Mouse (Mus musculus) heart, embryonic 16.5 days (tissue): Measurements from ENCODE around the gene Mras. TPM values are rescaled to one million over a fixed set of nuclear protein-coding genes. Genes with fewer than 3 reads are reported as not detected.

Source experiments
- ATAC-seq: fragments of 200-750 bp; cut with Nextera tagmentation; replicated peaks from 2 replicates; pipeline ENCODE4 v1.8.0; 2017; ENCODE audit warnings: moderate number of reproducible peaks; ENCODE audit not compliant: insufficient read depth, low FRiP score; ENCODE audit errors: extremely low read depth
- H3K27ac ChIP-seq: fragments of 300-500 bp; sonication (generic); 2 replicates; pipeline ENCODE4 v1.5.1; 2014; ENCODE audit warnings: mild to moderate bottlenecking, low read length, control low read depth, moderate library complexity
- H3K27me3 ChIP-seq: fragments of 300-500 bp; sonication (generic); 2 replicates; pipeline ENCODE4 v1.6.1; 2014; ENCODE audit warnings: low read length, mixed read lengths; ENCODE audit not compliant: control insufficient read depth, insufficient read depth
- H3K36me3 ChIP-seq: fragments of 300-500 bp; sonication (generic); 2 replicates; pipeline ENCODE4 v1.6.1; 2014; ENCODE audit not compliant: control insufficient read depth, insufficient read depth
- H3K4me1 ChIP-seq: fragments of 300-500 bp; sonication (generic); 2 replicates; pipeline ENCODE4 v1.6.1; 2014; ENCODE audit warnings: low read length, mixed read lengths; ENCODE audit not compliant: control insufficient read depth, insufficient read depth
- H3K4me2 ChIP-seq: fragments of 300-500 bp; sonication (generic); 2 replicates; pipeline ENCODE4 v1.6.1; 2014; ENCODE audit warnings: low read depth, mild to moderate bottlenecking, control low read depth, low read length
- H3K4me3 ChIP-seq: fragments of 300-500 bp; sonication (generic); 2 replicates; pipeline ENCODE4 v1.5.1; 2014; ENCODE audit warnings: mild to moderate bottlenecking, control low read depth, low read length
- H3K9ac ChIP-seq: fragments of 300-500 bp; sonication (generic); 2 replicates; pipeline ENCODE4 v1.6.1; 2014; ENCODE audit warnings: low read length, control low read depth
- H3K9me3 ChIP-seq: fragments of 300-500 bp; sonication (generic); replicated peaks from 2 replicates; pipeline ENCODE4 v1.6.1; 2016; ENCODE audit warnings: low read length; ENCODE audit not compliant: control insufficient read depth
- WGBS: fragments of 180-500 bp; shearing (Covaris S2); extraction: QIAGEN DNeasy Blood & Tissue Kit; methylation state at CpG from one replicate; pipeline ENCODE4 v1.1.7; 2014; 5-methylcytosine and 5-hydroxymethylcytosine counted together
- polyA plus RNA-seq: library from polyadenylated mRNA; unstranded; fragments of >200 nt; fragmentation: Nextera tagmentation; extraction: Ambion mirVana; gene quantifications from 2 replicates; pipeline ENCODE4 v1.2.1, GENCODE M21; 2015

Gene Mras
- polyA plus RNA-seq, 1 experiment from 2014 or later = 15.0 TPM

GRCm38 (mm10) chr9:99469681-99470273 lies 32.6 kb upstream of the Mras start:
- H3K4me1 ChIP-seq = no peaks in the 10 kb centered on the region
- WGBS = 63% methylated on average over 8 of the region's 8 CpGs
- no peak overlapping the region for H3K4me2 ChIP-seq
- ATAC-seq = no peak
- 0 out of 2 replicates have a peak, but pooled peaks cover 2% of the 10 kb centered on the region for H3K36me3 ChIP-seq
- H3K27me3 ChIP-seq = no peaks in the 10 kb centered on the region
- no peak overlapping the region for H3K9ac ChIP-seq
- no peak overlapping the region for H3K4me3 ChIP-seq
- H3K27ac ChIP-seq = no peak overlapping the region
- no peaks in the 10 kb centered on the region for H3K9me3 ChIP-seq

DNA sequence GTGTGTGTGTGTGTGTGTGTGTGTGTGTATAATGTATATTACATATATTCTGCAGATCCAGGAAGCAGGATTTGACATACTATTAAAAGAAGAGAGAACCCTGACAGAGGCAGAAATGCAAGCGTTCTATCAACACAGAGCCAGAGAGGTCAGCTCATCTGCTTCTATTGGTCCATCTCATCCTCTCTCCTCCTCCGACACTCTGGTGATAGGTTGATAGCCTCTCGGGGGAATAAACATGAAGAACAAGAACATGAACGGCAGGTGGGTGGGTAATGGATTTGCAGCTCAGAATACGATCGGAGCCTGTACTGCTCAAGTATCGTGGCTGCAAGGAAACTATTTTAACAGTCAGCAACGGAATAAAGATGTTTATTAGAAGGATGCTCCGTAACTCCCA lies 31.4 kb upstream of the Mras start:
- H3K27ac ChIP-seq = no peak overlapping the region
- WGBS = 76% methylated on average over 9 of the region's 9 CpGs
- no peak overlapping the region for H3K4me2 ChIP-seq
- no peak overlapping the region for H3K4me3 ChIP-seq
- no peaks in the 10 kb centered on the region for H3K36me3 ChIP-seq
- H3K9me3 ChIP-seq = no peaks in the 10 kb centered on the region
- no peaks in the 10 kb centered on the region for H3K27me3 ChIP-seq
- no peak for ATAC-seq
- H3K4me1 ChIP-seq = no peaks in the 10 kb centered on the region
- no peak overlapping the region for H3K9ac ChIP-seq

DNA sequence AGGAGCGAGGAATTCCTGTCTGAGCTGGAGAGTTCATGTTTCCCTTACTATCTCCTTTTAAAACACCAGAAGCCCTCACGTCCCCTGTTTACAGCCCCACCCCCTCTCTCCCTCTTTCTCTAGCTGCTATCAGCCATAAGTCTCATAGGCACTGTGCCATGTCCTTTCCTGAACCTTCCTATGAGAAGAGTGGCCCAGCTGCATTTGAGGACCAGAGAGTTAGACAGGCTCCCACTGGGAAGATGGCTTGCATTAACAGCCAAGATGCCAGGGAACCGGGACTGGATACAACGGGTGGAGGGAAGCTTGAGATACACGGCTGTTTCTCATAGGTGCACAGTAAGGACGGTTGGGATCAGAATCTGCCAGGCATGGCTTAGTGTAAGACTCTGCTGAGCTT lies 27.7 kb upstream of the Mras start:
- ATAC-seq = no peak
- H3K4me1 ChIP-seq = no peaks in the 10 kb centered on the region
- WGBS = 64% methylated on average over 6 of the region's 6 CpGs
- no peak overlapping the region for H3K4me2 ChIP-seq
- no peaks in the 10 kb centered on the region for H3K36me3 ChIP-seq
- H3K9ac ChIP-seq = no peak overlapping the region
- no peaks in the 10 kb centered on the region for H3K27me3 ChIP-seq
- H3K4me3 ChIP-seq = no peak overlapping the region
- H3K9me3 ChIP-seq = no peaks in the 10 kb centered on the region
- no peak overlapping the region for H3K27ac ChIP-seq

DNA sequence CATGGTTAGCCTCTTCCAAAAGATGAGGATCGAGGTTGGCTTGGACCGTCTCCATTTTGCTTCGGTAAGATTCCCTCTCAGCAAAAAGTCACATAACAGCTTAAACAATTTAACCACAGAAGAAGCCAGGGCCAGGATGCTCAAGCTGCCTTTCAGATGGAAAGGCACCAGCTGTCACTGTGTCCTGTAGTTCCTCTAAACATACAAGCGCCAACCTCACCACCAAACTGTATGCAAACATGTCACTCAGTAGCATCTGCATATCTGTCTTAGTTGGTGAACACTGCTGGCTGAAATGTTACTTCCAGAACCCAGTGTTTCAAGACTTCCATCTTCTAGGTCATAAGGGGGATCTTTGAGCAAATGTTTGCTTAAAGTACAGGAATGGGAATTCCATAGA lies 22.5 kb upstream of the Mras start:
- Histone ChIP-seq H3K9ac (no peak overlapping the region), H3K27me3 (no peaks in the 10 kb centered on the region), H3K27ac (no peak overlapping the region), H3K4me2 (no peak overlapping the region), H3K36me3 (no peaks in the 10 kb centered on the region), H3K4me3 (no peak overlapping the region), H3K9me3 (no peaks in the 10 kb centered on the region), H3K4me1 (no peaks in the 10 kb centered on the region)
- WGBS = 86% methylated on average over 4 of the region's 4 CpGs
- ATAC-seq = no peak

DNA sequence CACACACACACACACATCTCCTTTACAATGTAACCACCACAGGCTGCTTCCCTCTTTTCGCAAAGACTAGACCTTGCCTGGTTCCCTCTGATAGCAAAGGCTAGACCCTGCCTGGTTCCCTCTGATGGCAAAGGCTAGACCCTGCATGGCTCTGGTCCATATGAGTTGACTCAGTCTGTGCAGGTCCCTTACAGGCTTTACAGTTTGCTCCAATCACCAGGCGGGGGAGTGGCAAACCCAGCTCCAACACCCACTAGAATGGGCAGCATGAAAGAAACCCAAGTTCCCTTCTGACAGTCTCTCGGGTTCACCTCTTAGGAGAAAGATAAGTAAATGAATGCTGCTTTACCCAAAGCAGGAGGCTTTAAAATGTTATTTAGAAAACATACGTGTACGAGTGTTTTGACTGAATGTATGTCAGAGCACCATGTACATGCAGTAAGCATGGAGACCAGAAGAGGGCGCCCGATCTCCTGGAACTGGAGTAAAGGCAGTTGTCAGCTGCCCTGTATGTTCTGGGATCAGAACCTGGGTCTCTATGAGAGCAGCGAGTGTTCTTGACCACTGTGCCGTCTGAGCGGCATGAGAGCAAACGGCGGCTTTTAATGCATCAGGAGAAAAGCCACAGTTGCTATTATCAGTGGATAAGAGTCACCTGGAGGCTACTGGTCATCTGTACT lies 21.5 kb upstream of the Mras start:
- 42% methylated on average over 12 of the region's 12 CpGs for WGBS
- ATAC-seq = no peak
- H3K27ac ChIP-seq = no peak overlapping the region
- no peak overlapping the region for H3K9ac ChIP-seq
- H3K36me3 ChIP-seq = no peaks in the 10 kb centered on the region
- H3K4me2 ChIP-seq = no peak overlapping the region
- no peak overlapping the region for H3K4me3 ChIP-seq
- H3K9me3 ChIP-seq = no peaks in the 10 kb centered on the region
- H3K27me3 ChIP-seq = no peaks in the 10 kb centered on the region
- no peaks in the 10 kb centered on the region for H3K4me1 ChIP-seq

DNA sequence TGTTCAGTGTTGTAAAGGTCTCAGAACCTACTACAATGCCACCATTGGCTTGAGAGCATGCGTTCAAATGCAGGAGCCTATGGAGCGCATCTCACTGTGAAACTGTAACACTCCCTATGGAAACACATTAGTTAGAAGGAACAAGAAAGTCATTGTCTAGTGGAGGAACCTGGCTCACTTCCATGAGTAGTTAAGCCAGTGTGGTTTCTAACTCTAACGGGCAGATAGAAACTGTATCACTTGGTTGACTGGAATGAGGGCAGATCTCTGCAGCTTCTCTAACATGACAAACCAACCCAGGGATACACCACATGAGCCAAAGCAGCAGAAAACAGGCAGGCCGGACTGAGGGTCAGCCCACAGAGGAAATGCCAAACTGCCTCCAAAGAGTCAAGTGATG lies 17.0 kb upstream of the Mras start:
- peaks cover 9% of the 10 kb centered on the region; the same call in 1 of the 2 replicates for H3K27me3 ChIP-seq
- no peaks in the 10 kb centered on the region for H3K36me3 ChIP-seq
- no peaks in the 10 kb centered on the region for H3K9me3 ChIP-seq
- H3K27ac ChIP-seq = no peak overlapping the region
- no peak overlapping the region for H3K9ac ChIP-seq
- WGBS = 72% methylated on average over 4 of the region's 4 CpGs
- no peak overlapping the region for H3K4me3 ChIP-seq
- no peak overlapping the region for H3K4me2 ChIP-seq
- no peaks in the 10 kb centered on the region for H3K4me1 ChIP-seq
- ATAC-seq = no peak

DNA sequence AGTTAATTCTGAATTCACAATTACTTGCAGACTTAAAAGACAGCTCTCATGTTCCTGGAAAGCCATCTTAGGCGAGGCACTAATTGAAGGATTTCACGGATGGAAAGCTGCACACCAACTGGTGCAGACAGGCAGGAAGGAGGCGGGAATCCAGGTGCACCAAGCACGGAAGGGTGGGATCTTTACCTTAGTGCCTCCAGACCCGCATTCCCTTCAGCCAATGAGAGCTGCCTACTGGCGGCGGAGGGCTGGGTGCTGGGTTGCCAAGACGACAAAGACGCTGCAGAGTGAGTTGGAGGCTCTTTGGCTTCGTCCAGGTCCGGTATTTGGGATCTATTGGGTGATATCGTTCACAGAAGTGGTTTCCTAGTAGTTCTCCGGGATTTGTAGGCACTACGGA lies 14.0 kb upstream of the Mras start, which contains the start of gene Nme9:
Gene Nme9 (plus strand): TSS at position 315 of the 400 bp plus-strand sequence.
- WGBS = 10% methylated on average over 14 of the region's 14 CpGs
- H3K9me3 ChIP-seq = no peaks in the 10 kb centered on the region
- no peak for ATAC-seq
- H3K36me3 ChIP-seq = no peaks in the 10 kb centered on the region
- H3K9ac ChIP-seq = no peak within 1 kb of the TSS
- H3K4me3 ChIP-seq = no peak within 1 kb of the TSS
- no peak within 1 kb of the TSS for H3K27ac ChIP-seq
- peaks cover 9% of the 10 kb centered on the region; the same call in 1 of the 2 replicates for H3K27me3 ChIP-seq
- peak within 1 kb of the TSS; percentile 24; the same call in 1 of the 2 replicates for H3K4me2 ChIP-seq
- H3K4me1 ChIP-seq = no peaks in the 10 kb centered on the region

DNA sequence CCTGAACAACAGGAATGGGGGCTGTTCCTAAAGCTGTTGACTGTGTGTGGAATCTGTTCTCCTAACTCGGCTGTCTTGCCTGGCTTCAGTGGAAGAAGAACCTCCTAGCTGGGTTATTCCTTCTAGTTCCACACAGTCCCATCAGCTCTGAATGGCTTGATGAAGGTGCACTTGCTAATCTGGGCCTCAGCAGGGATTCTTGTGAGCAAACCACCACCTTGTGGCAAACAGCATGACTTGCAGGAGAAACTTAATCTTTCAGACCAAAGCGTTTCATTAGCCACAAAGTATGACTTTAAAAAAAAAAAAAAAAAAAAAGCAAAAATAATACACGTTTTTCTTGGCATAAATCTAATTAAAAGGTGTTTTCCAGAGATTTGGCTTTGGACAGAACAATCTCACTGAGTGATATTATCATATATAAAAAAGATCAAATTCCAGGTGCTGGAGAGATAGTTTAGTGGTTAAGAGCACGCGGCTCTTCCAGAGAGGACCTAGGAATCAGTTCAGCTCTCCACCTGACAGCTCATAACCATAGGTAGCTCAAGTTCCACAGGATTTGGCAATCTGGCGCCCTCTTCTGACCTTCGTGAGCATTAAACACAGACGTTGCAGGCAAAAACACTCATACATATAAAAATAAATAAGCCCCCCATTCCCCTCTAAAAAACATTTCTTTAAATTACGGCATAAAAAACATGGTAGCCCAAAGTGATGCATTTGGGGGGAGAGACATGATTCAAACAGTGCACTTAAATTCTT lies 12.9 kb upstream of the Mras start:
- Histone ChIP-seq H3K27me3 (peaks cover 9% of the 10 kb centered on the region; the same call in 1 of the 2 replicates), H3K4me2 (no peak overlapping the region)
- 35% methylated on average over 9 of the region's 9 CpGs for WGBS

DNA sequence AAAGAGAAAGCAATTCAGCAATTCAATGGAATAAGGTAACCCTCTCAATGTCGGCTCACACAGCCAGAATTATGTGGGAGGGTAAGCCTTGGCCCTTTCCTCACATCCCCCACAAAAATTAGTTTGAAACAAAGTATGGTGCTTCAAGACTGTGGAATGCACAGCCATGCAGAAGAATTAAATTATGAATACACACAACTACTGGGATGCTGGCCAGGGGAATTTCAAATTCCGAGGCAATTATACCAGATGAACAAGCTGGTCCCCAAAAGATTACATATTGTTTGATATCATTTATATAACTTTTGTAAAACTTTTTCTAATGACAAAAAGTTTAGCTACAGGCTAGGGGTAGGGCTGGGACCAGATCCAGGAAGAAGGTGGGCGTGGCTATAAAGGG lies 10.1 kb upstream of the Mras start:
- Histone ChIP-seq H3K9ac (no peak overlapping the region), H3K36me3 (no peaks in the 10 kb centered on the region), H3K27me3 (peaks cover 9% of the 10 kb centered on the region; the same call in 1 of the 2 replicates), H3K4me2 (no peak overlapping the region), H3K27ac (no peak overlapping the region), H3K4me1 (no peaks in the 10 kb centered on the region), H3K4me3 (no peak overlapping the region), H3K9me3 (no peaks in the 10 kb centered on the region)
- ATAC-seq = no peak
- 63% methylated on average over 3 of the region's 3 CpGs for WGBS

More for the DNA sequence above, 12.9 kb upstream of the Mras start:
- Histone ChIP-seq H3K4me1 (no peaks in the 10 kb centered on the region), H3K9ac (no peak overlapping the region), H3K27ac (no peak overlapping the region), H3K4me3 (no peak overlapping the region), H3K9me3 (no peaks in the 10 kb centered on the region), H3K36me3 (no peaks in the 10 kb centered on the region)
- no peak for ATAC-seq
